Mouse (Mus musculus) stomach, embryonic 16.5 days (tissue): ENCODE measurements around the gene Mrpl2. TPM values are rescaled to one million over a fixed set of nuclear protein-coding genes. Genes with fewer than 3 reads are reported as not detected.

Experiments used
- ATAC-seq: fragments of 200-750 bp; cut with Nextera tagmentation; 2 replicates; pipeline ENCODE4 v1.8.0; 2017; ENCODE audit warnings: moderate number of reproducible peaks, moderate TSS enrichment; ENCODE audit not compliant: insufficient read depth, low FRiP score
- H3K27ac ChIP-seq: fragments of 300-500 bp; sonication (generic); 2 replicates; pipeline ENCODE4 v1.5.1; 2014; ENCODE audit warnings: low read length
- H3K27me3 ChIP-seq: fragments of 300-500 bp; sonication (generic); 2 replicates; pipeline ENCODE4 v1.6.1; 2014; ENCODE audit warnings: low read length, control low read depth, mixed read lengths; ENCODE audit not compliant: control insufficient read depth, insufficient read depth
- H3K36me3 ChIP-seq: fragments of 300-500 bp; sonication (generic); 2 replicates; pipeline ENCODE4 v1.6.1; 2014; ENCODE audit warnings: low read length; ENCODE audit not compliant: control insufficient read depth, insufficient read depth
- H3K4me1 ChIP-seq: fragments of 300-500 bp; sonication (generic); 2 replicates; pipeline ENCODE4 v1.6.1; 2014; ENCODE audit warnings: low read length, control low read depth, mixed read lengths; ENCODE audit not compliant: control insufficient read depth, insufficient read depth
- H3K4me2 ChIP-seq: fragments of 300-500 bp; sonication (generic); 2 replicates; pipeline ENCODE4 v1.6.1; 2014; ENCODE audit warnings: low read depth, low read length, mixed read lengths
- H3K4me3 ChIP-seq: fragments of 300-500 bp; sonication (generic); replicated peaks from 2 replicates; pipeline ENCODE4 v1.5.1; 2014; ENCODE audit warnings: mild to moderate bottlenecking, low read length
- H3K9ac ChIP-seq: fragments of 300-500 bp; sonication (generic); 2 replicates; pipeline ENCODE4 v1.6.1; 2014; ENCODE audit warnings: low read length
- H3K9me3 ChIP-seq: fragments of 300-500 bp; sonication (generic); replicated peaks from 2 replicates; pipeline ENCODE4 v1.6.1; 2016; ENCODE audit warnings: low read length, control low read depth; ENCODE audit not compliant: control insufficient read depth
- WGBS: fragments of 180-500 bp; shearing (Covaris S2); extraction: QIAGEN DNeasy Blood & Tissue Kit; methylation state at CpG from one replicate; pipeline ENCODE4 v1.1.7; 2014; 5-methylcytosine and 5-hydroxymethylcytosine counted together
- polyA plus RNA-seq: library from polyadenylated mRNA; unstranded; fragments of >200 nt; fragmentation: Nextera tagmentation; extraction: Ambion mirVana; gene quantifications from 2 replicates; pipeline ENCODE4 v1.2.1, GENCODE M21; 2015

Gene Mrpl2
- 94.1 and 99.9 TPM in 2 replicates for polyA plus RNA-seq

DNA sequence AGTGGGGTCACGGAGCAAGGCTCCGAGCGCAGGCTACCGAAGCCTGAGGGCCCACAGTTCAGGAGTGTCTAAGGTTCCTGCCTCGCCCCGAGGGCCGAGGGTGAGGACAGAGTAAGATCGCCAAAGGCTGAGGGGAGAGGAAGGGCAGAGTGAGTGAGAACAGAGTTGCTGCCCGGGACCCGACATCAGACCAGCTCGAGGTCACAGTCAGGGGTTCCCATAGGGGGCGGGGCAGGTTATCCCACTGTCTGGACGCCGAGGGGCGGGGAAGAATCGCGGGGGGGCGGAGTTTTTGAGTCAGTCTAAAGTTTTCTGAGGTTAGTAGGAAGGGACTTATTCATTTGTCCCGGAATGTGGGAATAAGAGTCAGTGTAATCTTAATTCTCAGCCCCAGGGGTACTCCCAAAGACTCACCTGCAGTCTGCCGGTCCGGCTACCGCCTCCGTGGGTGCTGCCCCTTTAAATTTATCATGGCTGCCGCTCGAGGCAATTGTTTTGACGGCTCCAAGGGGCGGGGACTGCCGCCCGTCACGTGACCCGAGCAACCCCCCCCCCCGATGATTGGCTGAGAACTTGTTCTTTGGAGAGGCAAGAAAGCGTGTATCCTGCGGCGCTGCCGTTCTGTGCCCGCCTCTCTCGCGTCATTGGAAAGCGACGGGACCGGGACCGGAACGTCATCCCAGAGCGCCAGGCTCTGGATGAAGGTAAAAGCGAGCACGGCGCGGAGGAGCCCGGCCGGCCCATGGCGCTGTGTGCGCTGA lies at the start of gene Mrpl2, which contains the start of gene Klc4:
Gene Mrpl2, plus strand, starts transcription at position 669 of the 761 bp plus-strand sequence.
Gene Klc4, minus strand, starts transcription at position 462 of the 761 bp plus-strand sequence.
- peak within 1 kb of the TSS; percentile 87 for H3K9ac ChIP-seq
- under 1% methylated on average over 52 of the region's 53 CpGs for WGBS
- H3K9me3 ChIP-seq: no peaks in the 10 kb centered on the region
- H3K27me3 ChIP-seq: no peaks in the 10 kb centered on the region
- peak within 1 kb of the TSS; percentile 82 for H3K27ac ChIP-seq
- 0 out of 2 replicates have a peak, but pooled peaks cover 5% of the 10 kb centered on the region for H3K36me3 ChIP-seq
- H3K4me3 ChIP-seq: peak within 1 kb of the TSS; percentile 88
- peak within 1 kb of the TSS; percentile 94 for H3K4me2 ChIP-seq
- ATAC-seq: peak; percentile 78
- peaks cover 16% of the 10 kb centered on the region for H3K4me1 ChIP-seq

DNA sequence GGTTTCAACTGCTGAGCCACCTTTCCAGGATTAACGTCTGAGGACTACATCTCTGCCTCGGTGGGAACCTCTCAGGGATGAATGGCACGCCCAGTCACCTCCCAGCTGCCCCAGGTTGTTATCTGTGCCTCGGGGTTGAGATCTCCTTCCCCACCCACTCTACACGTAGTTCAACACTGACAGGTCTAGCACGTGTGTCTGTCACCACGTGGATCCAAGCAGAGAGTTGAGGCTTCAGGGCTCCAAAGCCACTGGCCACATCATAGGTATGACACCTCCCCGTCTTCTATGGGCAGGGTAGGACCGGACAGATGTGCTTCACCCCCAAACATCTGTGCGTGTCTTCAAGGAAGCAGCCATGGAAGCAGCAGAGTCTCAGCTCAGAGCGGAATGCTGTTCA lies 48.1 kb upstream of the Mrpl2 start:
- no peak for ATAC-seq

DNA sequence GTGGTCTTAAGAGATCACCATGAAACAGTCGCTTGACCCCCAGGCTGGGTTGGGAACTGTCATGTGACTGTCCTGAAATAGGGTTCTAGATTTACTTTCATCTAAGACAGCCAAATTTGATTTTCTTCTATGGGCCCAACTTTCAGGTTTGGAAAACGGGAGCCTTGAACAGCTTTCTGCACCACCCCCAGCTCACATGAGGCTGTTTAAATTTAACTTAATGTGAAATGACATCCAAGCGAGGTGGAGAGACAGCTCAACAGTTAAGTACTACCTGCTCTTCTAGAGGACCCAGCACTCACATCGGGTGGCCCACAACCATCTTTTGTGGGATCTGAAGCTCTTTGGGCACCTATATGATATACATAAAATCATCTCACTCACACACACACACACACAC lies 47.1 kb upstream of the Mrpl2 start:
- no peaks in the 10 kb centered on the region for H3K36me3 ChIP-seq
- H3K4me2 ChIP-seq: no peak overlapping the region
- no peak overlapping the region for H3K4me3 ChIP-seq
- no peak overlapping the region for H3K9ac ChIP-seq
- no peak for ATAC-seq
- 84% methylated on average over 4 of the region's 4 CpGs for WGBS
- H3K4me1 ChIP-seq: peaks cover 14% of the 10 kb centered on the region
- no peaks in the 10 kb centered on the region for H3K9me3 ChIP-seq
- no peaks in the 10 kb centered on the region for H3K27me3 ChIP-seq
- H3K27ac ChIP-seq: no peak overlapping the region

More for the DNA sequence above, 48.1 kb upstream of the Mrpl2 start:
- H3K36me3 ChIP-seq: no peaks in the 10 kb centered on the region
- H3K9me3 ChIP-seq: no peaks in the 10 kb centered on the region
- no peak overlapping the region for H3K4me3 ChIP-seq
- no peak overlapping the region for H3K27ac ChIP-seq
- H3K4me1 ChIP-seq: peaks cover 21% of the 10 kb centered on the region
- H3K27me3 ChIP-seq: no peaks in the 10 kb centered on the region
- H3K9ac ChIP-seq: no peak overlapping the region
- no peak overlapping the region for H3K4me2 ChIP-seq
- WGBS: 81% methylated on average over 11 of the region's 11 CpGs

DNA sequence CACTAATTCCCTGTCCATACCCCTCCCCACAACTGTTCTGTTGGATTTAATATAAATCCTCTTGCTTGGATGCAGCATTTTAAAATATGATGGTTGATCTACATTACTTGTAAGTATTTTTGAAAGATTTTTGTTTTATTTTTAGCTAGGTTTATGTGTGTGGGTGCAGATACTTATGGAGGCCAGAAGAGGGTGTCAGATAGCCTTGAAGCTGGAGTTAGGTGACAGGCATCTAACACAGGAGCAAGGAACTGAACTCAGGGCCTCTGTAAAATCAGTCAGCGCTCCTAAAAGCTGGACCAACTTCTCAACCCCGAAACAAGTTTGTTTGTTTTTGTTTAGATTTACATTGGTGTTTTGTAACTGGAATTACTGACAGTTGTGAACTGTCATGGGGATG lies 45.5 kb upstream of the Mrpl2 start:
- WGBS: 94% methylated on average over 2 of the region's 2 CpGs
- Histone ChIP-seq H3K4me1 (peaks cover 11% of the 10 kb centered on the region), H3K4me2 (no peak overlapping the region), H3K36me3 (no peaks in the 10 kb centered on the region), H3K27ac (no peak overlapping the region), H3K27me3 (no peaks in the 10 kb centered on the region), H3K4me3 (no peak overlapping the region), H3K9ac (no peak overlapping the region), H3K9me3 (no peaks in the 10 kb centered on the region)
- ATAC-seq: no peak

DNA sequence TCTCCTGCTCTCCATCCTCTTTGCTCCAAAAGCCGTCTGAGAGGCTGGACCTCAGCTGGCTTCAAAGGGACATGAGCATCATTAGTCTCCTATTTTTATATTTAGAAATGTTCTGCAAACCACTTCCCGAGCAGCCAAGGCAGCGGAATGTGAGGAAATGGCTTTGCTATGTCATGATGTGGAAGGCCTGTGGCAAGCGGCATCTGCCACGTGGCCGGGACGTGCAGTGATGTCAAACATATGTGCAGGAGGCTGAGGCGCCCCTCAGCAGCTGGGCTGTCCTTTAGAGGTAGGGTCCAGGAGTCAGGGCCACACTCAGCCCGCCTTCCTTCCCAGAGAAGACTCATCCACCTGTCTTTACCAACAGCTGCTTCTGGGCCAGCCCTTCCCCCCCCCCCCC lies 43.8 kb upstream of the Mrpl2 start:
- Histone ChIP-seq H3K9ac (no peak overlapping the region), H3K27ac (peak overlapping the region; percentile 52; the same call in 1 of the 2 replicates), H3K4me1 (peaks cover 12% of the 10 kb centered on the region), H3K4me2 (no peak overlapping the region), H3K9me3 (no peaks in the 10 kb centered on the region), H3K4me3 (no peak overlapping the region), H3K27me3 (no peaks in the 10 kb centered on the region), H3K36me3 (no peaks in the 10 kb centered on the region)
- ATAC-seq: 0 out of 2 replicates have a peak, but pooled peaks have one; percentile 22
- 49% methylated on average over 9 of the region's 9 CpGs for WGBS

DNA sequence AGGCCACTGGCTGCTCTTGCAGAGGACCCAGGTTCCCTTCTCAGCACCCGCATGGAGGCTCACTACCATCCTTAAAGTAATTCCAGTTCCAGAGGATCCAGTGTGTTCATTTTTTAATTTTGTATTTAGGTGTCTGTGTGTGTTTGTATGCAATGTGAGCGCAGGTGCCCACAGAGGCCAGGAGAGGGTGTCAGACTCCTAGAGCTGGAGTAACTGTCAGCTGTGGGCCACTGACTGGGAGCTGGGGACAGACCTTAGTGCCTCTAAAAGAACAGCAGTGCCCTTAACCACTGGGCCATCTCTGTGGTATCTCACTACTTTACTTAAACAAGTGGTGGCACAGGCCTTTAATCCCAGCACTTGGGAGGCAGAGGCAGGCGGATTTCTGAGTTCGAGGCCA lies 42.8 kb upstream of the Mrpl2 start:
- H3K27ac ChIP-seq: no peak overlapping the region
- H3K9me3 ChIP-seq: no peaks in the 10 kb centered on the region
- no peaks in the 10 kb centered on the region for H3K36me3 ChIP-seq
- no peak overlapping the region for H3K9ac ChIP-seq
- H3K4me2 ChIP-seq: no peak overlapping the region
- H3K4me3 ChIP-seq: no peak overlapping the region
- peaks cover 12% of the 10 kb centered on the region for H3K4me1 ChIP-seq
- WGBS: 97% methylated on average over 4 of the region's 4 CpGs
- ATAC-seq: no peak
- H3K27me3 ChIP-seq: no peaks in the 10 kb centered on the region

DNA sequence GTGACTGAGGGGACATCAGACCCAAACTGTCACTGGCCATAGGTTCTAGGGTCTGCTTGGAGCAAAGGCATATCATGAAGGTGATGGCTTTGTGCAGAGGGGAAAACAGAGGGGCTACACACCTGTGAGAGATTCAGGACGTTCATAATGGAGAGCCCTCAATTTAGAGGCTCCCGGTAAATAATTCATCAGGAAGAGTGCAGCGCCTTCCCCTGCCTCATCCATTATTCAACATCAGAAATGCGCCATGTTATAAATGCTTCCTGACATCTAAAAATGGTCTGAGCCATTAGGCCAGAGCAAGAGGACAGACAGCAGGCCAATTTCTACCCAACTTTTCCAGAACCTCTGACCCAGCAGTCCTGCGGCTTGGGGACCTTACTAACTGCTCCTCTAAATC lies 40.9 kb upstream of the Mrpl2 start:
- H3K9ac ChIP-seq: 0 out of 2 replicates have a peak overlapping the region, but pooled peaks have one; percentile 12

DNA sequence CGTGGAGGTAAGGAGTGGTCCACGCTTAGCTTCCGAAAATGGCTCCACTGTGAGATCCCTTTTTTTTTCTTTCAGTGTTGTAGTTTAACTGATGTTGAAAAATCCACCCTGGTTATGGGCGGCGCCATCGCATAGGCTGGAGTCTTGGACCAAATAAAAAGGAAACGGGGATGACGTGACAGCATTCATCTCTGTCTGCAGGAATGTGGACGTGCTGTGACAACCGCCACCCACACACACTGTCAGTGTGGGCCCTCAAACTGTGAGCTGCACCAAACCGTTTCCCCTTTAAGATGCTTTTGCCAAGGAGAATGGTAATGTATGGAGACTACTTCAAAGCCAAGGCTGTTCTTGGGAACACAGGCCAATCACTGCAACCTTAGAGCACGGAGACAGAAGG lies 40.0 kb upstream of the Mrpl2 start:
- Histone ChIP-seq H3K4me1 (peaks cover 28% of the 10 kb centered on the region), H3K4me2 (no peak overlapping the region), H3K27ac (no peak overlapping the region), H3K36me3 (no peaks in the 10 kb centered on the region), H3K4me3 (no peak overlapping the region), H3K9ac (no peak overlapping the region), H3K9me3 (no peaks in the 10 kb centered on the region), H3K27me3 (no peaks in the 10 kb centered on the region)
- no peak for ATAC-seq
- 77% methylated on average over 12 of the region's 12 CpGs for WGBS

More for the DNA sequence above, 40.9 kb upstream of the Mrpl2 start:
- Histone ChIP-seq H3K4me3 (no peak overlapping the region), H3K36me3 (no peaks in the 10 kb centered on the region), H3K27ac (no peak overlapping the region), H3K4me2 (no peak overlapping the region), H3K27me3 (no peaks in the 10 kb centered on the region), H3K9me3 (no peaks in the 10 kb centered on the region), H3K4me1 (peaks cover 20% of the 10 kb centered on the region)
- ATAC-seq: no peak
- 70% methylated on average over 5 of the region's 5 CpGs for WGBS

DNA sequence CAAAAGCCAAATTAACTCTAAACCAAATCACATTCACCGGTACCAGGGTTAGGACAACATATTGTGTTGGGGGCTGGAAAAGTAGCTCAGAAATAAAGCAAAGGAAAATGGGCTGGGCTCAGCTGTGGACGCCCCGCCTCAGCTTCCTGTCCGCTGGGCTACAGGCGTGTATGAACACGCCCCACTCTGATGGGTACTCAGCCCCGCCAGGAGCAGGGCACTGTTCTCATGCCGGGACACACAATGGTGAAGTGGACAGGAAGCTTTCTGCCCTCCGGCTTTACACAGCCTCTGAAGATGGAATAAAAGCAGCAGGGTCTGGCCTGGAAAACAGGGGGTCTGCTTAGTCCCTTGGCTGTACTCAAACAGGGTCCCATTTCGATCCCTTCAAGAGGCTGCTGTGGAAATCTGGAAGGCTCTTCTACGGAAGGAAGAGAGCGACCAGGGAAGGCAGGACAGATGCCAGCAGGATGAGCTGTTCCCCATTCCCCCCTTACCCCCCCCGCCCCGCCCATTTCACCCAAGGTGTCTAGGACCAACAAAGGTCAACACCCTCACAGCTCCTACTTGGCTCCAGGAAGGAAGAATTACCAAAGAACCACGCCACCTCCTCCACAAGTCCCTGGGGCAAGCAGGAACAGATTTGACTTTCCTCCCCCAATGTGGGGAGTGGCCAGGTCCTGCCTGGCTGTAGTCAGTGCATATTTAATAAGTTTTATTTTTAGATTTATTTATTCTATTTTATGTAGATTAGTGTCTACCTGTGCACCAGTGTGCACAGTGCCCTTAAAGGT lies 36.1 kb upstream of the Mrpl2 start:
- no peaks in the 10 kb centered on the region for H3K9me3 ChIP-seq
- H3K4me2 ChIP-seq: peak overlapping the region; percentile 41
- H3K4me1 ChIP-seq: peaks cover 49% of the 10 kb centered on the region
- WGBS: 48% methylated on average over 15 of the region's 15 CpGs
- peak; percentile 78; the same call in 1 of the 2 replicates for ATAC-seq
- peak overlapping the region; percentile 88 for H3K27ac ChIP-seq
- peak overlapping the region; percentile 49; the same call in 1 of the 2 replicates for H3K9ac ChIP-seq
- H3K4me3 ChIP-seq: peak overlapping the region; percentile 18
- no peaks in the 10 kb centered on the region for H3K36me3 ChIP-seq
- no peaks in the 10 kb centered on the region for H3K27me3 ChIP-seq
